In the genomic region with DNA sequence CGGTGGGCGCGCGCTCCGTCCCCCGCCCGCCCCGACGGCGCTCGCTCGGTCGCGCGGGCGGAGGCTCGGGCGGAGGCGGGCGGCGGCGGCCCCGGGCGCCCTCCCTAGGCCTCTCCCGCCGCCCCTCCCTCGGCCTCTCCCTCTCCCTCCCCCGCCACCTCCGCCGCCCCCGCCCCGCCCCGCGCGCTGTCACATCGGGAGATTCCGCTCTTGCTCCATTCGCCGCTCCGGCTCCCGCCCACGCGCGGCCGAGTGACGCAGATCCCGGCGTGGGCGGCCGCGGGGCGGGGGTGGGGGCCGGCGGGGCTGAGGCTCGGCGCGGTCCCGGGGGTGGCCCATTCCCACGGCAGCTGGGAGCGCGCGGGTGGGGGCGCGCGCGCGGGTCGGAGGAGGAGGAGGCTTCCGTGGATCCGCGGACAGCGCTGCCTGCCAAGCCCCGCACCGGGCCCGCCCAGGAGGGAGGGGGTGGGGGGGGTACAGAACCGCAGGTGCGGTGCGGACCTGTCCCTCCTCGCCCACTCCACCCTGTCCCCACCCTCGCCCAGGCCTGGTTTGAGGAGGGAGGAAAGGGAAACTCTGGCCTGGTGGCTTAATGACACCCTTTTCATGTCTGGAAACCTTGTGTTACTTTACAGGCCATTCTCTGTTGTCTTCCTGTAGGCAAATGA, we compare ENCODE assay signal across 8 mouse cellular contexts. TPM values are rescaled to one million over a fixed set of nuclear protein-coding genes. Genes with fewer than 3 reads are reported as not detected.
DNase-seq lines count a peak whose midpoint lies in the region; ATAC-seq and TF ChIP-seq lines count a peak whose summit lies in the region.

Gene Nab1, minus strand, starts transcription at position 366 of the 668 bp plus-strand sequence.

- peak within 1 kb of the TSS; percentile 82 for H3K9ac ChIP-seq in embryonic facial prominence, embryonic 12.5 days
- H3K9ac ChIP-seq in heart, adult 2 months (ENCODE audit: low read depth, low read length) = peak within 1 kb of the TSS; percentile 93
- H3K9ac ChIP-seq in limb, embryonic 15.5 days = peak within 1 kb of the TSS; percentile 98
- H3K9ac ChIP-seq in midbrain, postnatal 0 days (replicated peaks; ENCODE audit: low read length, poor library complexity, severe bottlenecking) = peak within 1 kb of the TSS; percentile 77

- intact Hi-C loops in heart, adult 2 months (cut with DNase I) = no loop called here

- peak; percentile 87 for ATAC-seq in embryonic facial prominence, embryonic 12.5 days (ENCODE audit: insufficient number of reproducible peaks, insufficient read depth, low FRiP score, low TSS enrichment)
- peak; percentile 76 for ATAC-seq in limb, embryonic 15.5 days (ENCODE audit: insufficient number of reproducible peaks, low FRiP score, low TSS enrichment, low read depth)
- ATAC-seq in midbrain, postnatal 0 days (ENCODE audit: low FRiP score) = peak; percentile 91

- peak within 1 kb of the TSS; percentile 80 for H3K4me2 ChIP-seq in embryonic facial prominence, embryonic 12.5 days (replicated peaks)
- peak within 1 kb of the TSS; percentile 59 for H3K4me2 ChIP-seq in limb, embryonic 15.5 days
- H3K4me2 ChIP-seq in midbrain, postnatal 0 days (ENCODE audit: low read depth, low read length, poor library complexity, severe bottlenecking) = peak within 1 kb of the TSS; percentile 88

- H3K4me1 ChIP-seq in embryonic facial prominence, embryonic 12.5 days = no peaks in the 10 kb centered on the region; the same call in 1 of the 2 replicates
- peaks cover 10% of the 10 kb centered on the region for H3K4me1 ChIP-seq in heart, adult 2 months (ENCODE audit: control insufficient read depth, insufficient read depth, low read length)
- peaks cover 10% of the 10 kb centered on the region for H3K4me1 ChIP-seq in limb, embryonic 15.5 days
- peaks cover 3% of the 10 kb centered on the region; the same call in 1 of the 2 replicates for H3K4me1 ChIP-seq in midbrain, postnatal 0 days (ENCODE audit: insufficient read depth, low read length)

- no peaks in the 10 kb centered on the region for H3K9me3 ChIP-seq in embryonic facial prominence, embryonic 12.5 days
- H3K9me3 ChIP-seq in limb, embryonic 15.5 days = no peaks in the 10 kb centered on the region
- no peaks in the 10 kb centered on the region for H3K9me3 ChIP-seq in midbrain, postnatal 0 days (ENCODE audit: low read length)

- H3K79me2 ChIP-seq in heart, adult 2 months (replicated peaks; ENCODE audit: control insufficient read depth, insufficient read depth, low read length) = peaks cover 1% of the 10 kb centered on the region; the same call in 1 of the 2 replicates

- H3K36me3 ChIP-seq in embryonic facial prominence, embryonic 12.5 days = no peaks in the 10 kb centered on the region
- H3K36me3 ChIP-seq in heart, adult 2 months (ENCODE audit: control insufficient read depth, insufficient read depth, low read length) = peaks cover 9% of the 10 kb centered on the region; the same call in 1 of the 2 replicates
- no peaks in the 10 kb centered on the region for H3K36me3 ChIP-seq in limb, embryonic 15.5 days
- H3K36me3 ChIP-seq in midbrain, postnatal 0 days (ENCODE audit: insufficient read depth, low read length) = no peaks in the 10 kb centered on the region

- no peak for TF ChIP-seq POLR2A in heart, adult 2 months (IDR thresholded peaks at IDR 0.05; ENCODE audit: insufficient read depth, low read depth, low read length)

- H3K4me3 ChIP-seq in embryonic facial prominence, embryonic 12.5 days = peak within 1 kb of the TSS; percentile 81
- peak within 1 kb of the TSS; percentile 95 for H3K4me3 ChIP-seq in heart, adult 2 months
- peak within 1 kb of the TSS; percentile 84 for H3K4me3 ChIP-seq in limb, embryonic 15.5 days
- peak within 1 kb of the TSS; percentile 79 for H3K4me3 ChIP-seq in midbrain, postnatal 0 days (ENCODE audit: low read depth, low read length)

- H3K27ac ChIP-seq in embryonic facial prominence, embryonic 12.5 days = peak within 1 kb of the TSS; percentile 30; the same call in 1 of the 2 replicates
- H3K27ac ChIP-seq in heart, adult 2 months = peak within 1 kb of the TSS; percentile 87
- peak within 1 kb of the TSS; percentile 95 for H3K27ac ChIP-seq in limb, embryonic 15.5 days
- H3K27ac ChIP-seq in midbrain, postnatal 0 days (ENCODE audit: low read depth, low read length) = peak within 1 kb of the TSS; percentile 70

- TF ChIP-seq EP300 in heart, adult 2 months (IDR thresholded peaks at IDR 0.05; ENCODE audit: insufficient read depth, low read depth, low read length) = no peak

- DNase-seq in urinary bladder, adult 18-20 months (ENCODE audit: low spot score in 2 of 2) = peak; percentile 62
- no peak for DNase-seq in urinary bladder, postnatal 10 days (ENCODE audit: low spot score)
- peak; percentile 88 to 90 for DNase-seq in heart, adult 2 months
- DNase-seq in kidney, adult 8-10 months = peak; percentile 57 to 59
- peak; percentile 75 for DNase-seq in midbrain, postnatal 0 days (ENCODE audit: low spot score)
- peak; percentile 45 to 81 for DNase-seq in spleen, postnatal 10 days (ENCODE audit: low spot score in 2 of 2)

- peaks cover 12% of the 10 kb centered on the region; the same call in 1 of the 2 replicates for H3K27me3 ChIP-seq in embryonic facial prominence, embryonic 12.5 days
- no peaks in the 10 kb centered on the region for H3K27me3 ChIP-seq in heart, adult 2 months (ENCODE audit: control insufficient read depth, insufficient read depth, low read length)
- no peaks in the 10 kb centered on the region for H3K27me3 ChIP-seq in limb, embryonic 15.5 days
- no peaks in the 10 kb centered on the region for H3K27me3 ChIP-seq in midbrain, postnatal 0 days (ENCODE audit: insufficient read depth, low read length)

- 2% methylated on average over 59 of the region's 80 CpGs for WGBS in embryonic facial prominence, embryonic 12.5 days
- under 1% methylated on average over 50 of the region's 80 CpGs for WGBS in heart, adult 2 months
- WGBS in limb, embryonic 15.5 days = under 1% methylated on average over 19 of the region's 80 CpGs
- 2% methylated on average over 15 of the region's 80 CpGs for WGBS in midbrain, postnatal 0 days

- no peak for TF ChIP-seq CTCF in heart, adult 2 months (IDR thresholded peaks at IDR 0.05)
- TF ChIP-seq CTCF in midbrain, postnatal 0 days (IDR thresholded peaks at IDR 0.05) = no peak

RNA-seq across cellular contexts. Expression of gene Nab1, which starts in this region (rescaled TPM):
- 10.2 and 10.4 TPM in 2 replicates for polyA plus RNA-seq in embryonic facial prominence, embryonic 12.5 days (2016; fragmentation: Nextera tagmentation; extraction: Ambion mirVana)
- 10 to 100 TPM; 23.1 to 25.1 TPM for total RNA-seq in heart, adult 2 months (2021)
- 6.9 and 11.3 TPM in 2 replicates for polyA plus RNA-seq in heart, adult 2 months (2012; rRNA removed)
- 26.0 and 26.4 TPM in 2 replicates for polyA plus RNA-seq in limb, embryonic 15.5 days (2015; fragmentation: Nextera tagmentation; extraction: Ambion mirVana)
- total RNA-seq in midbrain, postnatal 0 days (2014; rRNA removed) = 11.0 and 14.5 TPM in 2 replicates
- polyA plus RNA-seq in midbrain, postnatal 0 days (2015; fragmentation: Nextera tagmentation; extraction: Ambion mirVana) = 4.9 and 5.9 TPM in 2 replicates

Comparison
In these comparisons a context has a peak if more than half of its experiments do, and no peak if none do; other contexts are left out.
1. H3K27ac ChIP-seq: peak in every context shown above with its lines; median percentile 95 in limb, embryonic 15.5 days; 87 in heart, adult 2 months; 70 in midbrain, postnatal 0 days; 30 in embryonic facial prominence, embryonic 12.5 days.